Mouse (Mus musculus): Measurements from ENCODE around the gene Khdc1b. TPM values are rescaled to one million over a fixed set of nuclear protein-coding genes. Genes with fewer than 3 reads are reported as not detected.
"Not testable (repeated sequence)": the region's sequence is repeated elsewhere in the genome, so short reads cannot be mapped to it uniquely, and the experiment has no call there.

The Khdc1b gene
- not detected for total RNA-seq (2021)
- long read RNA-seq, experiment 1, result 0 reads
- long read RNA-seq, experiment 2, result 0 reads

DNA sequence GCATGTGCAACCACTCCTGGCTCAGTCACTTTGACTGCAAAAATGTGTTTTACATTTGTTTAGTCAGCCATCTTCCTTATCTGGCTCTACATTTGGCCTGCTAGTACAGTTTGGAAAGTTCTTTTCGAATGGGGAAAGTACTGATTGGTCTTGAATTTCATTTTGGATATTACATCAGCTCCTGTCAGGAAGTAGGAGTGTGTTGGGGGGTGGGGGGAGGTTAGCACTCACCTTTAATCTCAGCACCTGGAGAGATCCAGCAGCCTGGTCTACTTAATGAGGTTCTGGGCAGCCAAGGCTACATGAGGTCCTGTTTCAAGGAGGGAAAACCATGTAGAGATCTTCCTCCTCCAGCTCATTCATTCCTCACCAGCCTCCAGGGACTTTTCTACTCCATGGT is at the start of gene Khdc1b:
Gene Khdc1b, plus strand, starts transcription at position 301 of the 400 bp plus-strand sequence.
- no peak for DNase-seq

DNA sequence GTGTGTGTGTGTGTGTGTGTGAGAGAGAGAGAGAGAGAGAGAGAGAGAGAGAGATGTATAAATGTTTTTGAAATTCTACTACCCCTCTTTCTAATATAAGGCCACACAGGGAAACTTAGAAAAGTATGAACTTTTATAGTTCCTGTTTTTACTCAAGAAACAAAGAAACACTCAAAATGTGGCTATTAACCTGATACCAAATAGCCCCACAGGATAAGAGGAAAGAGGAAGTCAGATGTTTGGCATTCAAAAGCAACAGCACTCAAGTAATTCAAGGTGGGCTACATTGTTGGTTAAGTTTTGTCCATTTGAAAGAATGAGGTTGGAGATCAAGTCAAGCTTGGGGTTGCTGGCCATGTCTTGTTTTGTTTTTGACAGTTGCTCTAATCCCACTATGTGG is 47.5 kb upstream of the Khdc1b start:
- DNase-seq, result no peak

DNA sequence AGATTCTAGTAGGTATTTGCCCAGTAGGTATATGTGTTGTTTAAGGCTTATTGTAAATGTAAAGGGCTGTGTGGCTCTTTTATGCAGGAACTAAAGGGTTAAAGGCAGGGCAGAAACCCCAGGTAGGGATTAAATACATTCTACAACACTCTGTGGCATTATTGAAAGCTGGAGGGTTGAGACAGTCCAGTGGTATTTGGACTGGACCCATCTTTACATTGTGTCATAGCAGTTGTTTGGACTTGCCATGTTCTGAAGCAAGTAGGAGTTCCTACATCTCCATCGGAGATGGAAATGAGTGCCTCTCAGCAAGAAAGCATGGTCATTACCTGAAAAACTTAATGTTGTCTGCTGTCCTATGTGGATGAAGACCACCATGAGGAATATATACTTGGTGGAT is 42.6 kb upstream of the Khdc1b start:
- DNase-seq, result no peak

DNA sequence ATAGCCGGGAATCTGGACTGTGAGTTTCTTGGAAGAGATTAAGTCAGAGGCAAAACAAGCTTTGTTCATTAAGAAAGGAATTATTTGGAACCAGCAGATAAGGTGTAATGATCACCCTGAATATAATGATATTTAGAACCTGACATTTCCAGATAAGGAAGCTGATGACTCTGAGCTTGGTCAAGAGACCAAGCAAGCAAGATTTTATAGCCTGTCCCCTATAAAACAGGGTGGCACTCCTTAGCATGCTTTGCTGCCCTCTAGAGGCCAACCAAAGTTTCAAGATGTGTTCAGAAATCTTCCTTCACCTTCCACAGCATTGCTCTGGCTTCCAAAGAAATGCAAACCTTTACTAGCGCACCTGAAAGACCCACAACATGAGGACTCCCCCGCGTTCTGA is 39.1 kb upstream of the Khdc1b start:
- DNase-seq, result no peak

DNA sequence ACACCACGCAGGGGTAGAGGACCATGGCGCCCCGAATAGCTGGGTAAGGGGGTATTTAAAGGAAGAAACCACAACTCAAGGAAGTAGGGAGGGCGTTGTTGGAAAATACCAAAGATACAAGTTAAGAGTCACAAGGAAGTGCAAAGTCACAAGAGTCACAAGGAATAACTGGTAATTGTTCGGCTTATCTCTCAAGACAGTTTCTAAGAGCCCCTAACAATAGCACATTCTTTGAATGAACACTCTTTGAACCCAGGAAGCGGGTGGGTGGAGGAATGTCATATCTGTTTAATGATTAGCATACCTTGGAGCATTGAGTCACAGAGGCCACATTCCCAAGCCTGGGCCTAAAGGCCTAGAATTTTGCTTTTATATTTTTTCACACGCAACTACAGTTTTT is 38.6 kb upstream of the Khdc1b start:
- DNase-seq, result not testable (repeated sequence)

DNA sequence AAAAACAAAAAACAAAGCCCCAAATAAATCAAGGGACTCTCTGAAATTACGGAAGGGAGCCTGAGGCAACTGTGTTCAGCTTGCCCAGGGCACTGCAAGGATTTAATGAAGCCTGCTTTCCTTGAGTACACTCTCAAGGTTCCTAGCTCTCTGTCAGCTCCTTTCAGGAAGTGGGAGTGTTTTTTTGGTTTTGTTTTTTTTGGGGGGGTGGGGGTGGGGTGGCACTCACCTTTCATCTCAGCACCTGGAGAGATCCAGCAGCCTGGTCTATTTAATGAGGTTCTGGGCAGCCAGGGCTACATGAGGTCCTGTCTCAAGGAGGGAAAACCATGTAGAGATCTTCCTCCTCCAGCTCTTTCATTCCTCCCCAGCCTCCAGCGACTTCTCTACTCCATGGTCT is 34.0 kb upstream of the Khdc1b start, which contains the start of gene Khdc1a:
Gene Khdc1a, plus strand, starts transcription at position 301 of the 400 bp plus-strand sequence.
- DNase-seq, result no peak

DNA sequence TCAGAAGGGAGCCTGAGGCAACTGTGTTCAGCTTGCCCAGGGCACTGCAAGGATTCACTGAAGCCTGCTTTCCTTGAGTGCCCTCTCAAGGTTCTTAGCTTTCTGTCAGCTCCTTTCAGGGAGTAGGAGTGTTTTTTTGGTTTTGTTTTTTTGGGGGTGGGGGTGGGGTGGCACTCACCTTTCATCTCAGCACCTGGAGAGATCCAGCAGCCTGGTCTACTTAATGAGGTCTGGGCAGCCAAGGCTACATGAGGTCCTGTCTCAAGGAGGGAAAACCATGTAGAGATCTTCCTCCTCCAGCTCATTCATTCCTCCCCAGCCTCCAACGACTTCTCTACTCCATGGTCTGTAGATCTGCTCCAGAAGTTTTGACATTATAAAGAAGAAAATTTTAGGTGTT is 15.3 kb upstream of the Khdc1b start, which contains the start of gene Khdc1c:
Gene Khdc1c, plus strand, starts transcription at position 301 of the 400 bp plus-strand sequence.
- not testable (repeated sequence) for DNase-seq

DNA sequence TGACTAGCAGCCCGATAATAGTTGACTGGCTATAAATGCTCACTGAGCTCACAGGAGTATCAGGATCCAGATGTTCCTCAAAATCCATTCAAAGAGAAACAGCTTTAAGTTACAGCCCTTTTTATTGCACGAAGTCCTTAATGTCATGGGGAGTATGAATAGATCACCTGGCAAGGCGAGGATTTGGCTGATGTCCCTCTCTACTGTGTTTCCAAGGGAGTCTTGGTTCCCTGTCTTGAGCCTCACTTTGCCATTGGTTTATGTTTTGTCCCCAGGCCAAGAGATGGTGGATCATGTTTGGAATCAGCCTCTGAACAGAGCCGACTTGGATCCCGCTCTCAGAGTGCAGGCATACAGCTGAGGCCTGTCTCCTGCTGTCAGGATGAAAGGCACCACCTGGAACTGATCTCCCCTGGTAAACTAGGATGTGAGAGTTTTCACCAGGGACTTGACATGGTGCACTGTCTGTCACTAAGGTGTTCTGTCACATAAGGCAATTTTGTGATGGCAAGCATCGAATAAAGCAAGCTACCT is 7.8 kb downstream of the Khdc1b start:
- DNase-seq, result no peak

DNA sequence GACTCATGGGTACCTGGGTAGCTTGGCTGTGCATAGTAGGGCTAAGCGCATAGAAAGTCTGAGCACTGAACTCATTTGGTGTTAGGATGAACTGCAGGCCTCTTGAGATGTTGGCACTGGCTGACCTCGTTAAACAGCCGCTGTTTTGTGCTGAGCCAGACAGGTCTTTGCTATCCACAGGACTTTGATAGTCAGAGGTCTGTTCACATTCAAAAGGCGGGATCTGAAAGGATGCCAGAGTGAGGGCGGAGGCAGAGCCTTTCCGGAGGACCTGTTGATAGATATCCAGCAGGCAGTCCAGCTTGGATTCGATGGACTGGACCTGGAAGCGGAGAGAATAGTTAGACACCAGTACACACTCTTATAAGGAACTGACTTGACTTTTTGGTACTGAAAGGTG is 19.4 kb downstream of the Khdc1b start:
- DNase-seq, result no peak

DNA sequence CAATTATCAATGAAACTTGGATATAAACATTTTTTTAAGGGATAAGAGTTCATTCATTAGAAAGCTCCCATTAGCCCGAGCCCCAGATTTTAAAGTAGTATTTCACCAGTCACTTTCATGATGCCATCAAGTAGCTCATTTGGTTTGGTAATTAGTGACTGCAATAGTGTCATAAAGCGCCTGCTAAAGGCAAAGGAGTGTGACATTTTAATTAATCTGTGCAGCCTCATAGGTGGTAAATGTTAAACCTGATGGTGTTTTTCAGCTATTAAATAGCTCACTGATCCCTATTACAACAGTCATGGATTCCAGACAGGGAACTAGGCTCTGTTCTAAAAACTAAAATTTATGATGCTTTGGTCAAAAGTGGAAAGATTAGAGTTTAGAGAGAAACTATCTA is 23.9 kb downstream of the Khdc1b start:
- no peak for DNase-seq

DNA sequence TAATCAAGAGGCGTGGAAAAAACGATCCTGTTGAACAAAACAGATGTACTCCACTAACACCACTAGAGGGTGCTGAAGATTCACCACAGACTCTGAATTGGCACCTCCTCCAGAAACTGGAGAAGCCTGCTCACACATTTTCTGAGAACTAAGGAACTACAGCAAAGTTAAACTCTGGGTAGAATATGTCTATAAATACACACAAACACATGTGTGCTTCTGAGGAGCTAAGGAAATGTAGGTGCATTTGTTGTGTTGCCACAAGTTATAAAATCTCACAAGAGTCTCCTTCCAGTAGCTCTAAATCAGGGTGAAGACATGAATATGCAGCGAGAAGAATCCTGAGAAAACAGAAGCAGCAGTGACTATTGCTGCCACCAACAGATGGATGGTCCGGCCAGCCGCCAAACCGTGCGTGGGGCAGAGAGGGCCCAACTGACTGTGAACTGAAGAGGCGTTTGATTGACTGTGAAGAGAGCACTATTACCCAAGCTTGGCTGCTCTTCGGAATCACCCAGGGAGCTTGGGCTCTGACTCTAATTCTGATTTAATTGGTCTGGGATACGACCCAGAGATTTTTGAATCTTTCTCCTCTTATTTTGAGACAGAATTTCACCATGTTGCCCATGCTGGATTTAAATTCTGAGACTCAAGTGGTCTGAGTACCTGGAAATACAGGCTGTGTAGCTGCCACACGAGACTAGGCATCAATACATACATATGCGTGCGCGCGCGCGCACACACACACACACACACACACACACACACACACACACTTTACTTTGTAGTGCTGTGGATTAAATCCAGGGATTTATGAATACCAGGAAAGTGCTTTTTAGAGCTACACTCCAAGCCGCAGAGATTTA is 28.2 kb downstream of the Khdc1b start:
- peak; percentile 14 for DNase-seq

DNA sequence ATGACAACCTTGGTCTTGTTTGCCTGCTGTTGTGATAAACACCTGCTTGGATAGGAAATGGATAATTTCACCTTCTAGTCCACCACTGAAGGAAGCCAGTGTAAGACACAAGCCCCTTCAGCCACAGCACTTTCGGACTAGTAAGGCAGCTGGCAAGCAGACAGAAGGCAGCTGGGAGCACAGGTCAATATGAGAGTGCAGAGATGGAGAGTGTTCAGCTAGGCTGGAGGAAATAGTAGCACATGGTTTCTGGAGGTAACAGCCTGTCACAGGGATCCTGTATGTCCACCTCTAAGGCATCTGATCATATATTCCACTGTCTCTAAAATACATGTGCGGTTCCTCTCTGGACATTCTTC is 28.8 kb downstream of the Khdc1b start:
- no peak for DNase-seq

DNA sequence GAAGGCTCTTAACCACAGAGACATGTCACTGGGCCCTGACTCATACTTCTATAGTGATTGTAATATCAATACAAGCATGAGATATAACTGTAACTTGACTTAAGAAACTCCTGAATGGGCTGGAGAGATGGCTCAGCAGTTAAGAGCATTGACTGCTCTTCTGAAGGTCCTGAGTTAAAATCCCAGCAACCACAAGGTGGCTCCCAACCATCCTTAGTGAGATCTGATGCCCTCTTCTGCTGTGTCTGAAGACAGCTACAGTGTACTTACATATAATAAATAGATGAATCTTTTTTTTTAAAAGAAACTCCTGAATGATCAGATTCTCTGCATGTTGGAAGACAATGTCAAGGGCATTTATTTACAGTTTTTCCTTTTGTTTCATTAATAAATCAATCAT is 36.0 kb downstream of the Khdc1b start:
- DNase-seq, result no peak

DNA sequence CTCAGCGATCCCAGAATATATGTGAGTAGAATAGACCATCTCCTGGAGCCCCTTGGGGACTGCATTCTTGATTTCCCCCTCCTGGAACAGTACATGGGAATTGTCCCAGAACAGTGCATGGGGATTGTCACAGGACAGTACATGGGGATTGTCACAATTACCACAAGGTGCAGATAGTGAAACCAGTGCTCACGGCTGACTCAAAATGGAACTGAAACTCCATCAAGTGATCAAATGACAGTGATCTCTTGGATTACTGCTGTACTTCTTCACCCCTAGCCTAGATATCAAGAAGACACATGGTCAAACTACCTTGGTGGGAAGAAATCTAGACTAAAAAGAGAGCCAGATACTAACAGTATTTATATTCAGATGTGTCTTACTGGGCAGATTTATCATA is 42.3 kb downstream of the Khdc1b start:
- no peak for DNase-seq

DNA sequence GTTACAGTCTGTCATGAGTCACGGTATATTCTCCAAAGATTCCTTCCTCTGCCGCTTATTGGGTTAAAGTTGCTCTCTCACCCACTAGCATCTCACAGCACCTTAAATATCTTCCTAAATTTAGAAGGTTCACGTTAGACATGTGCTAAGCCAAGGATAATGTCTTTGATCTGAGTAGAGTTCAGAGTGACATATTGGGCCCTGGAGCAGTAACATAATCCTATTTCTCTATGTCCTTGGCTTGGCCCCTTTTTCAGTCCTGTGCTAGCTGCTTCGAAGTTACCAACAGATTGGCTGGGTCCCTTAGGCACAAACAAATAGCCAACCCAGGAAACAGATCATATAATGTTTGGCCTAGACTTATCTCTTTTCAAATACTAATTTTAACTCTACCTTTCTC is 44.7 kb downstream of the Khdc1b start:
- peak; percentile 13 for DNase-seq

DNA sequence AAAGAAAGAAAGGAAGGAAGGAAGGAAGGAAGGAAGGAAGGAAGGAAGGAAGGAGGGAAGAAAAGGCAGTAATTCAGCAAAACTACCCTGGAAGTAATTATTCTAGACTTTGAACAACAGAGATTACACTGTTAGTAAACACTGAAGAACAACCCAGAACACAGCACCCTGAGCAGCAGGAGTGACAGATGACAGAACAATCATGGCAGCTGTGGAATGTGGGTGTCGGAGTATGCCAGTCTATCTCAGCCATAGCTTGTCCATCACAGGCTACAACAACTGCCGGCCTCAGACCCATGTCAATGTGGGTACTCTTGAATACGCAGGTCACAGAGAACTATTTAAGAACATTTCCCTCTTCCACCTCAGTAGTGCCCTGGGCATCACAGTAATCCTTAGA is 48.3 kb downstream of the Khdc1b start:
- DNase-seq, result no peak

DNA sequence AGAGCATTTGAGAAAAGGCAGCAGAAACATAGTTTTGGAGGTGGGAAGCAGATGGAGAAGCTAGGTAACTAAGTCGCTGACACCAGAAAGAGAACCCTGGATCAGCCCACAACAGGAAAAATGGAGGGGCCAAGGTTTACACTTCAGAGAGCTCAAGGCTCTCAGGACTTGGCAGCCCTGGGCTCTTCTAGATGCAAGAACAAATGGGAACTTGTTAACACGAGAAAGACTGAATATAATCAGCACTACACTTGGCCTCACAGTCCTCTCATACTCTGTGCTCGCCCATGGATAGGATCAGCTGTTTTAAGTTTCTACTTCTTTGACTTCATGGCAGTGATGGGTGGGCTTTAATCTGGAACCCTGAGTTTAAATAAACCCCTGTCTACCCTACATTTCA is 51.5 kb downstream of the Khdc1b start:
- DNase-seq, result no peak

Other genes with a start within 250 kb of the Khdc1b start
- 1 to 10 TPM in 1 of 2 experiments, under 1 TPM in 1; 0.79 to 1.3 TPM for gene Tmem14a, start 165.0 kb upstream of the Khdc1b start, total RNA-seq (2021)
- 1 to 10 TPM in 1 of 2 experiments, under 1 TPM in 1; 0.26 to 1.7 TPM for gene Gsta3, start 143.0 kb upstream of the Khdc1b start, total RNA-seq (2021)
- not detected for gene Khdc1a, start 33.9 kb upstream of the Khdc1b start, total RNA-seq (2021)
- not detected for gene Khdc1c, start 15.2 kb upstream of the Khdc1b start, total RNA-seq (2021)

All from gastrocnemius, postnatal 25 days (tissue).